25 mouse cellular contexts compared by ENCODE assay signal in the genomic region with DNA sequence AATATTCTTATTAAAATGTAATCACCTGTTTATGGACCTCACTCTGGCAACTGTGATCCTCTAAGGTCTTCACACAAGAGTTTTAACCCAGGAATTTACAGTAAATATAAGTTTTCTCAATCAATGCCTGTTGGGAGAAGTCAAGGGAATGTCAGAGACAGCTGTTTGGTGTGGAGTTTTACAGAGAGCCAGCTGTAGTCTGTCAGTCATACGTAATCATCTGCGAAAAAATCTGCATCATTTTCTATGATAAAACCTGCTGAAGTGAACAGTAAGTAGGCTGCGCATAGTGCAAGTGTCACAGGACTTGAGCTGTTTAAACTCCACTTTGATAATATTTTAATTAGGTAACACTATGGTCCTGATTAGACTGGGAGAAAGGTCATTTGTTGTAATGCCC.
"Had no signal": no experiment of that assay in that cellular context is flagged by ENCODE, and none has a peak within 500 bp of the region (broad histone marks: within the 10 kb centered on the region; RNA-seq: fewer than 3 reads in every experiment).

No protein-coding gene starts in this region.

- H3K27ac ChIP-seq: heart, adult 2 months; heart, embryonic 13.5 days; heart, embryonic 15.5 days; hindbrain, embryonic 13.5 days; hindbrain, embryonic 15.5 days; hindbrain, postnatal 0 days; kidney, embryonic 15.5 days; kidney, postnatal 0 days; limb, embryonic 13.5 days had no signal

- H3K9ac ChIP-seq: forebrain, postnatal 0 days; heart, embryonic 13.5 days; heart, embryonic 15.5 days; hindbrain, embryonic 13.5 days; hindbrain, embryonic 15.5 days; kidney, embryonic 15.5 days; limb, embryonic 13.5 days had no signal

- H3K27me3 ChIP-seq: heart, embryonic 13.5 days; heart, embryonic 15.5 days; hindbrain, embryonic 13.5 days; hindbrain, embryonic 15.5 days; kidney, embryonic 15.5 days; limb, embryonic 13.5 days had no signal

- H3K4me3 ChIP-seq: heart, adult 2 months; heart, embryonic 13.5 days; heart, embryonic 15.5 days; hindbrain, embryonic 13.5 days; hindbrain, embryonic 15.5 days; kidney, embryonic 15.5 days; limb, embryonic 13.5 days had no signal

- H3K4me2 ChIP-seq: heart, embryonic 11.5 days; heart, embryonic 13.5 days; heart, embryonic 15.5 days; hindbrain, embryonic 13.5 days; hindbrain, embryonic 15.5 days; kidney, embryonic 15.5 days; limb, embryonic 13.5 days had no signal

- DNase-seq: forebrain, postnatal 0 days; gastrocnemius, postnatal 14 days; gastrocnemius, postnatal 36 days; heart, adult 11 months; heart, adult 2 months; heart, postnatal 14 days; heart, postnatal 36 days; kidney, adult 11 months; kidney, adult 2 months; kidney, adult 9 months; kidney, postnatal 14 days; kidney, postnatal 36 days; layer of hippocampus, adult 9-11 months; layer of hippocampus, postnatal 36 days; left cerebral cortex, postnatal 4 days had no signal

- ATAC-seq: forebrain, postnatal 0 days; hindbrain, postnatal 0 days; intestine, embryonic 16.5 days had no signal

- H3K9me3 ChIP-seq: heart, embryonic 15.5 days; hindbrain, embryonic 13.5 days; hindbrain, embryonic 15.5 days; kidney, embryonic 15.5 days had no signal

- H3K4me1 ChIP-seq: heart, embryonic 13.5 days; heart, embryonic 15.5 days; hindbrain, embryonic 13.5 days; hindbrain, embryonic 15.5 days; kidney, embryonic 15.5 days; limb, embryonic 13.5 days had no signal

- H3K36me3 ChIP-seq: heart, embryonic 13.5 days; heart, embryonic 15.5 days; hindbrain, embryonic 13.5 days; hindbrain, embryonic 15.5 days; kidney, embryonic 15.5 days; limb, embryonic 13.5 days had no signal
